Mouse (Mus musculus) thymus, adult 2 months (tissue): ENCODE data around the gene Ncl. TPM values are rescaled to one million over a fixed set of nuclear protein-coding genes. Genes with fewer than 3 reads are reported as not detected.

ENCODE experiments used
- DNase-seq: peaks from one replicate; pipeline ENCODE4 v3.0.0; 2021
- H3K27ac ChIP-seq: fragments of 200-500 bp; 2 replicates; pipeline ENCODE4 v1.5.1; 2012; ENCODE audit warnings: low read length, control low read depth; ENCODE audit not compliant: control insufficient read depth, insufficient read depth
- H3K27me3 ChIP-seq: fragments of 200-500 bp; 2 replicates; pipeline ENCODE4 v1.6.1; 2012; ENCODE audit warnings: mild to moderate bottlenecking, low read length, moderate library complexity, mixed read lengths; ENCODE audit not compliant: control insufficient read depth, insufficient read depth
- H3K36me3 ChIP-seq: fragments of 200-500 bp; 2 replicates; pipeline ENCODE4 v1.6.1; 2012; ENCODE audit warnings: mild to moderate bottlenecking, low read length, moderate library complexity; ENCODE audit not compliant: control insufficient read depth, insufficient read depth
- H3K4me1 ChIP-seq: fragments of 200-500 bp; replicated peaks from 2 replicates; pipeline ENCODE4 v1.6.1; 2012; ENCODE audit warnings: low read length; ENCODE audit not compliant: control insufficient read depth, insufficient read depth
- H3K4me3 ChIP-seq: fragments of 200-500 bp; 2 replicates; pipeline ENCODE4 v1.5.1; 2012; ENCODE audit warnings: mild to moderate bottlenecking, low read length, control low read depth, moderate library complexity; ENCODE audit not compliant: control insufficient read depth, insufficient read depth
- CTCF ChIP-seq: fragments of 200-500 bp; IDR thresholded peaks from 2 replicates; pipeline ENCODE4 v1.5.1; 2012; ENCODE audit warnings: mild to moderate bottlenecking, control low read depth, low read length, moderate library complexity, borderline replicate concordance; ENCODE audit not compliant: control insufficient read depth, poor library complexity, insufficient read depth; ENCODE audit errors: extremely low read depth
- POLR2A ChIP-seq: fragments of 200-500 bp; IDR thresholded peaks from 2 replicates; pipeline ENCODE4 v1.6.1; 2012; ENCODE audit warnings: mild to moderate bottlenecking, low read length, control low read depth, moderate library complexity; ENCODE audit not compliant: control insufficient read depth, poor library complexity, insufficient read depth; ENCODE audit errors: extremely low read depth
- WGBS: fragments of 180-500 bp; shearing (Covaris S2); methylation state at CpG from one replicate; pipeline ENCODE4 v1.1.7; 2018; 5-methylcytosine and 5-hydroxymethylcytosine counted together
- polyA plus RNA-seq: library from polyadenylated mRNA; depleted of rRNA; stranded (reverse); fragments of >200 nt; gene quantifications from 2 replicates; pipeline ENCODE4 v1.2.3, GENCODE M21; 2012

Gene Ncl
- polyA plus RNA-seq, 1 experiment = 17.0 TPM

DNA sequence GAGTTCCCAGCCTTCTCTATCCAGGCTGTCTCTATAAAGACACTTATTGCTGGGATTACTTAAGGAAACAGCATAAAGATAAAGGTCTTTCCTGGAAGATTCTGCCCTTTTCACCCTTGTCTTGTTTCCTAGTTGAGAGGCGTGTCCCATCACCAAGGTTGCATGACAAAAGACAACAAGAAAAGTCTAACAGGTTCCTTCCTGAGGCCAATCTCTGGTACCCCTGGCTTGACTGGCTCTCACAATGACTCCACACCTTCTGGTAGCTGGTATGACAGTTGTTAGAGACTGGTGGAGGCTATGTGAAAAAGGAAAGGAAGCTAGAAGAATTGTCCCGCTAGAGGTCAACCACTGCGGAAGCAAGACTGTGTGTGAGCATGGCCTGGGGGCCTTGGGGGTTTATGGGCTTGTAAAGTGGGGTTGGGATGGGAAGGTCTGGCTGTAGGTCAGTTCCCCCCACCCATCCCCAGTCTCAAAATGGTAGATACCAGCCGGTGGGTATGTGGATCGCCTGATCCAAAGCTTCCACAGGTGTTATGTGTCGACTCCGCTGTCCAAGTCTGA, 49.8 kb downstream of the Ncl start:
- no peak overlapping the region for H3K27ac ChIP-seq

GRCm38 (mm10) chr1:86307871-86308641, 51.1 kb downstream of the Ncl start:
- WGBS = 93% methylated on average over 4 of the region's 4 CpGs
- no peak for DNase-seq
- no peaks in the 10 kb centered on the region; the same call in 1 of the 2 replicates for H3K27me3 ChIP-seq
- H3K36me3 ChIP-seq = no peaks in the 10 kb centered on the region
- no peak for TF ChIP-seq POLR2A
- TF ChIP-seq CTCF = no peak
- no peak overlapping the region for H3K27ac ChIP-seq
- H3K4me1 ChIP-seq = peaks cover 10% of the 10 kb centered on the region
- no peak overlapping the region for H3K4me3 ChIP-seq

More for the DNA sequence above, 49.8 kb downstream of the Ncl start:
- DNase-seq = no peak
- TF ChIP-seq POLR2A = no peak
- TF ChIP-seq CTCF = no peak
- 96% methylated on average over 7 of the region's 7 CpGs for WGBS
- Histone ChIP-seq H3K4me1 (no peaks in the 10 kb centered on the region), H3K36me3 (no peaks in the 10 kb centered on the region), H3K4me3 (no peak overlapping the region), H3K27me3 (no peaks in the 10 kb centered on the region)

DNA sequence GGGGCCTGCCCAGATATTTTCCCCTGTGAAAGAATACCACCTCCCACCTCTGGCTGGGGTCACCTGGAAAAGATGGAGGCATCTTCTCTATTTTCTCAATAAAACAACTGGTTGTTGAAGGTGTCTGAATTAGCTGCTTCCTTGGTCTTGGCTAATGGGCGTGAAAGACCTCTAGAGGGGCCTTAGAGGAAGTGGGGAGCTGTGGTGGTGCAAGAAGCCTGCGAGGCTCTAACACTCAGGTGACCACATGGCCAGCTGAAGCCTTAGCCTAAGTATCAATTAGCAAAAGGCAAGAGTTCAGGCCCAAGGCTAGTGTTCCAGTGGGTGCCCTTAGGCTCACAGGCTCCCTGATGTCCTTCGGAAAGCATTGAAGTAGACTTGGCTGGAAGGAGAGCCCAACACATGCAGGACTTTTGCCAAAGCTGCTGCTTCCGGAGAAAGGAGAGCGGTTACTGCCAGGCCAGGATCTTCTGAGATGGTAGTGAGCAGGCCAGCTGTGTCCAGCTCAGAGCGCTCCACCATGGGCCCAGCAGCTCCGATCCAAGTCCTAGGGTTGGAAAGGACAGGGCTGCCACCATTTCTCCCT, 51.9 kb downstream of the Ncl start:
- no peak for TF ChIP-seq CTCF
- no peak for TF ChIP-seq POLR2A
- Histone ChIP-seq H3K4me1 (peaks cover 12% of the 10 kb centered on the region), H3K4me3 (no peak overlapping the region), H3K27ac (no peak overlapping the region), H3K27me3 (no peaks in the 10 kb centered on the region; the same call in 1 of the 2 replicates), H3K36me3 (no peaks in the 10 kb centered on the region)
- WGBS = 82% methylated on average over 7 of the region's 7 CpGs
- DNase-seq = no peak

GRCm38 (mm10) chr1:86306686-86307085, 52.5 kb downstream of the Ncl start:
- no peak for TF ChIP-seq CTCF
- no peak overlapping the region for H3K27ac ChIP-seq
- H3K4me1 ChIP-seq = peaks cover 17% of the 10 kb centered on the region
- no peak overlapping the region for H3K4me3 ChIP-seq
- no peak for DNase-seq
- no peaks in the 10 kb centered on the region for H3K36me3 ChIP-seq
- WGBS = 94% methylated on average over 3 of the region's 3 CpGs
- H3K27me3 ChIP-seq = no peaks in the 10 kb centered on the region; the same call in 1 of the 2 replicates

DNA sequence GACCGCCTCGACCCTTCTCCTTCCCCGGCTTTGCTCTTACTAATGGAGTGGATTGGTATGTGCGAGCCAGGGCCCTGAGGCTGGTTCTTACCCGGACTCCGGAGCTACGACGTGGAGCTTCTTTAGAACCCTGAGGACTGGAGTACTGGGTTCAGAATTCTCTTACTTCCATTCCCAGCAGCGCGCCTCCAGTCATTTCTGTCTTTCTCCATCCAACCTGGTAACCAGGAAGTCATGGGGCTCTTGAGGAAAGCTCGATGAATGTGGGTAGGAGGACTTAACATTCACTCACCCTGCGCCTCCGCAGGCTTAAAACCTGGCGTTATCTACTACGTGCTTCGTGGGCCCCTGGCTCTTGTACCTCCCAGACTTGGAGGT, 55.3 kb downstream of the Ncl start:
- peak overlapping the region; percentile 31 for H3K4me3 ChIP-seq
- no peaks in the 10 kb centered on the region; the same call in 1 of the 2 replicates for H3K27me3 ChIP-seq
- TF ChIP-seq CTCF (no peak), POLR2A (no peak)
- H3K36me3 ChIP-seq = no peaks in the 10 kb centered on the region
- whole genome bisulfite sequencing = 15% methylated on average over 16 of the region's 16 CpGs
- peaks cover 29% of the 10 kb centered on the region for H3K4me1 ChIP-seq
- no peak for DNase-seq
- H3K27ac ChIP-seq = no peak overlapping the region

DNA sequence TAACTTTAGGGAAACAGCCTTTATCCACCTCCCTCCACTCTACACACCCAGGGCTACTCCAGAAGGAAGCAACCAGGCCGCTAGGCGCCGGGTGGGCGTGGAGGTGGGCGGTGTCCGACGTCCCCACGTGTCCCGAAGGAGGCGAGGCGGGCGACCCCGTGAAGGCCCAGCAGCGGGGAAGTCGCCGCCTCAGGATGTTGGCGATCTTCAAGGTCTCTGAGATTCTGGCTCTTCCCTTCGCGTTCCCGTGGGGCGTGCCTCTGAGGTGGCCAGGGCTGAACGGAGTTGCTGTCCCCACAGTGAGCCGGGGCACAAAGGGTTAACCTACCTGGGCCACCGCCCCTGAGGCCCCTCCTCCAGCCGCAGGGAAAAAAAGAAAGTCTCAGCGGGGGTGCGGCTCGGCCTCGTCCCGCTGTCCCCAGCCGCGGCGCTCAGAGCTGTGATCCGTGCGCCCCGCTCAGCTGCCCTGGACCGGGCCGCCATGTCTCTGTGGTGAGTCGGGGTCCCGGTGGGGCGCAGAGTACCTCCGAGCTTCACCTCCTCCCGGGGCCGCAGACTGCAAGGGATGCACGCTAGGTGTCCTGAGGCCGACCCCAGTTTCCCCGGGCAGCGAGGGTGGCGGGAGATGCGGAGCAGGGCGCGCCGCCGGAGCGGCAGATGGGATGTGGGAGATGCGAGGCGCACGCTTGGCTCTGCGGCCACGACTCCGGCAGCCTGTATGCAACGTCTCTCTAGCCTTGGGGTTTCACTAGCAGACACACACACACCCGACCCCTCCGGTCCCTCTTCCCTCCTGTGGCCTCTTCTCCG, 55.9 kb downstream of the Ncl start:
- H3K4me3 ChIP-seq = peak overlapping the region; percentile 31
- DNase-seq = peak; percentile 18
- no peak overlapping the region for H3K27ac ChIP-seq
- TF ChIP-seq CTCF = no peak
- TF ChIP-seq POLR2A = no peak
- peaks cover 29% of the 10 kb centered on the region for H3K4me1 ChIP-seq
- WGBS = 3% methylated on average over 65 of the region's 65 CpGs
- H3K36me3 ChIP-seq = no peaks in the 10 kb centered on the region
- H3K27me3 ChIP-seq = no peaks in the 10 kb centered on the region; the same call in 1 of the 2 replicates
